Mouse (Mus musculus) C2C12 (cell line): ENCODE data around the gene Epx.

ENCODE experiments used
- CEBPB ChIP-seq: IDR thresholded peaks from one replicate; pipeline ENCODE4 v1.6.1; 2011; ENCODE audit warnings: low read depth, mild to moderate bottlenecking, control low read depth, moderate library complexity
- CTCF ChIP-seq: IDR thresholded peaks from one replicate; pipeline ENCODE4 v1.5.1; 2011; ENCODE audit not compliant: control insufficient read depth, insufficient read depth, insufficient read length
- MAX ChIP-seq: IDR thresholded peaks from one replicate; pipeline ENCODE4 v1.6.1; 2011; ENCODE audit warnings: mild to moderate bottlenecking, control low read depth
- MYOD1 ChIP-seq: IDR thresholded peaks from one replicate; pipeline ENCODE4 v1.6.1; 2011; ENCODE audit warnings: low read depth; ENCODE audit not compliant: control insufficient read depth, insufficient read length
- MYOG ChIP-seq: IDR thresholded peaks from one replicate; pipeline ENCODE4 v1.6.1; 2011; ENCODE audit not compliant: control insufficient read depth, insufficient read length; ENCODE audit errors: extremely low read depth

DNA sequence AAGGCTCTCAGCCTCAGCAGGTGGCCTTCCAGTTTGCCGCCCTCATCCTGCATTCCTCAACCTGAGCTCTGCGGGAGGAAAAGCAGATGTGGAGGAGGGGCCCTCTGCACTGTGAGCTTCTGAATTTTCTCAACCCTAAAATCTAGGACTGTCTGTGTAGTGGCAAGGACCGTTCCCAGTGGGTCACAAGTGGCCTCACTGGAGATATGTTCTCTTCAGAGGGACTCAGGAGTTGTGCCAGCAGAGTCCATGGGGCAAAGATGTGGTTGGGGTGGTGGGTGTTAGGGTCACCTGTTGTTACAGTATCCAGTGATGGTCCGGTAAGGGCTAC, 57.9 kb downstream of the Epx start:
- TF ChIP-seq CTCF = no peak
- TF ChIP-seq MYOD1 = no peak
- no peak for TF ChIP-seq MYOG
- no peak for TF ChIP-seq CEBPB
- TF ChIP-seq MAX = no peak
